Mouse (Mus musculus): ENCODE results near the gene Zfp991. TPM values are rescaled to one million over a fixed set of nuclear protein-coding genes. Genes with fewer than 3 reads are reported as not detected.

Gene Zfp991
- total RNA-seq, 2 experiments from 2014 or later, result 7.3 to 8.6 TPM

Other genes starting within 250 kb of the Zfp991 start
- not detected for gene Gm21411, start 222.4 kb upstream of the Zfp991 start, total RNA-seq (2021)
- gene Zfp989, start 160.1 kb upstream of the Zfp991 start, total RNA-seq (2021), result not detected
- gene Rex2, start 110.2 kb upstream of the Zfp991 start, total RNA-seq (2021), result under 1 TPM in 1 of 2 experiments, not detected in 1; 0.29 TPM
- under 1 TPM in 1 of 2 experiments, not detected in 1; 0.22 TPM for gene Zfp988, start 173.6 kb downstream of the Zfp991 start, total RNA-seq (2021)
- not detected for gene Zfp978, start 229.3 kb downstream of the Zfp991 start, total RNA-seq (2021)

Measured in left cerebral cortex, postnatal 36 days (tissue).